Mouse (Mus musculus) midbrain, postnatal 0 days (tissue): ENCODE measurements around the gene Lancl1. TPM values are rescaled to one million over a fixed set of nuclear protein-coding genes. Genes with fewer than 3 reads are reported as not detected.

Experiments
- ATAC-seq: fragments of 200-750 bp; cut with Nextera tagmentation; 2 replicates; pipeline ENCODE4 v1.8.0; 2017; ENCODE audit warnings: moderate number of reproducible peaks, mild to moderate bottlenecking, moderate TSS enrichment, moderate library complexity; ENCODE audit not compliant: low FRiP score
- DNase-seq: peaks from one replicate; pipeline ENCODE4 v3.0.0-alpha.2; 2015; ENCODE audit warnings: low spot score
- H3K27ac ChIP-seq: fragments of 300-500 bp; sonication (generic); 2 replicates; pipeline ENCODE4 v1.5.1; 2014; ENCODE audit warnings: low read depth, mild to moderate bottlenecking, low read length, mixed read lengths
- H3K27me3 ChIP-seq: fragments of 300-500 bp; sonication (generic); 2 replicates; pipeline ENCODE4 v1.6.1; 2014; ENCODE audit warnings: low read length, control low read depth, mixed read lengths; ENCODE audit not compliant: insufficient read depth
- H3K36me3 ChIP-seq: fragments of 300-500 bp; sonication (generic); 2 replicates; pipeline ENCODE4 v1.6.1; 2014; ENCODE audit warnings: low read length, control low read depth, mixed read lengths; ENCODE audit not compliant: insufficient read depth
- H3K4me1 ChIP-seq: fragments of 300-500 bp; sonication (generic); 2 replicates; pipeline ENCODE4 v1.6.1; 2014; ENCODE audit warnings: mild to moderate bottlenecking, control low read depth, antibody characterized with exemption, low read length, mixed read lengths; ENCODE audit not compliant: insufficient read depth
- H3K4me2 ChIP-seq: fragments of 300-500 bp; sonication (generic); 2 replicates; pipeline ENCODE4 v1.6.1; 2014; ENCODE audit warnings: low read depth, mild to moderate bottlenecking, low read length, mixed read lengths; ENCODE audit not compliant: poor library complexity, severe bottlenecking
- H3K4me3 ChIP-seq: fragments of 300-500 bp; sonication (generic); 2 replicates; pipeline ENCODE4 v1.5.1; 2014; ENCODE audit warnings: low read depth, mild to moderate bottlenecking, low read length, moderate library complexity
- H3K9ac ChIP-seq: fragments of 300-500 bp; sonication (generic); replicated peaks from 2 replicates; pipeline ENCODE4 v1.6.1; 2014; ENCODE audit warnings: mild to moderate bottlenecking, low read length, moderate library complexity, mixed read lengths; ENCODE audit not compliant: poor library complexity, severe bottlenecking
- H3K9me3 ChIP-seq: fragments of 300-500 bp; sonication (generic); 2 replicates; pipeline ENCODE4 v1.6.1; 2016; ENCODE audit warnings: low read length, control low read depth
- CTCF ChIP-seq: IDR thresholded peaks from 2 replicates; pipeline ENCODE4 v1.5.1; 2016; ENCODE audit warnings: antibody characterized with exemption, mild to moderate bottlenecking
- WGBS: fragments of 180-500 bp; shearing (Covaris S2); extraction: QIAGEN DNeasy Blood & Tissue Kit; methylation state at CpG from one replicate; pipeline ENCODE4 v1.1.7; 2014; 5-methylcytosine and 5-hydroxymethylcytosine counted together
- polyA plus RNA-seq: library from polyadenylated mRNA; unstranded; fragments of >200 nt; fragmentation: Nextera tagmentation; extraction: Ambion mirVana; gene quantifications from 2 replicates; pipeline ENCODE4 v1.2.1, GENCODE M21; 2015
- total RNA-seq: library from RNA; depleted of rRNA; stranded (reverse); fragments of >200 nt; gene quantifications from 2 replicates; pipeline ENCODE4 v1.2.3, GENCODE M21; 2014; rRNA removed

Lancl1 gene
- total and polyA plus RNA-seq, 2 experiments from 2014 or later = 127 to 187 TPM

DNA sequence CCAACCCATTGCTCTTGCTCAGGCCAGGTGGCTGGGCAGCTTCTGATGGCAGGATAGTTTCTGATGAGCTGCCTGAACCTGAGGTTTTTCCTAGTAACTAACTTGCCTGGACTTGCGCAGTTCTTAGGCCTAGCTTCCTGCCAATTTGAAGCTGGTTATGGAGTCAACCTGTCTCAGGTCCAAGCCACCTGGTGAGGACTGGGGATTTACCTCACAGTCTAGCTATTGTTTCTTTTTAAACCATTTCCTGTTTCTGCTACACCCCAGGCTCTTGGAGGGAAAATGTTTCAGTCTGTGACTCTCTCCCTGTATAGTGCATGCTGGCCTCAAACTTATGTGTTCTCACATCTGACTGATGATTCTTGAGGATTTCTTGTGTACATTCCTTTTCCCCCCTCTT, 58.5 kb downstream of the Lancl1 start:
- TF ChIP-seq CTCF = no peak
- Histone ChIP-seq H3K9me3 (no peaks in the 10 kb centered on the region), H3K9ac (no peak overlapping the region), H3K4me2 (no peak overlapping the region), H3K27ac (no peak overlapping the region), H3K4me1 (no peaks in the 10 kb centered on the region), H3K4me3 (no peak overlapping the region), H3K27me3 (no peaks in the 10 kb centered on the region), H3K36me3 (no peaks in the 10 kb centered on the region)
- WGBS = 100% methylated on average over 1 of the region's 1 CpGs
- DNase-seq (no peak), ATAC-seq (no peak)

DNA sequence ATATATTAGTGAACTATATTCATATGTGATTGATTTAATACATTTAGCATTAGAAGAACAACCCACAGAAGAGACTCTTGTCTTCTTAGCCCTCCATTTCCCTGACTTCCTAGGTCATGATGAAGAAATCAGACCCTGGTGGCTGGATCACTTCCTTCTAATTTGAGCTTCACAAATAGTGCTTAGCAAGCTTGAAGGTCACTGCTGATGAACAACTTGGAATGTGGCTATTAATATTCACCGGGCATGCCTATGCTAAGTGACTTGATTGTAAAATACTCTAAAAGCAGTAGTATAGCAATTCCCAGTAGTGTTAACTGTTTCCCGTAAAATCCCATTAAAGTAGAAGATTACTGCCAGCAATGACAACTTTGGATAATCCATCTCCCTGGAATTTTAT, 63.2 kb downstream of the Lancl1 start:
- 71% methylated on average over 2 of the region's 2 CpGs for WGBS
- no peak overlapping the region for H3K4me3 ChIP-seq
- no peak overlapping the region for H3K9ac ChIP-seq
- H3K36me3 ChIP-seq = no peaks in the 10 kb centered on the region
- no peak for ATAC-seq
- no peak overlapping the region for H3K27ac ChIP-seq
- no peak for TF ChIP-seq CTCF
- no peaks in the 10 kb centered on the region for H3K9me3 ChIP-seq
- no peak overlapping the region for H3K4me2 ChIP-seq
- H3K27me3 ChIP-seq = no peaks in the 10 kb centered on the region
- H3K4me1 ChIP-seq = no peaks in the 10 kb centered on the region
- no peak for DNase-seq

GRCm38 (mm10) chr1:66964857-66965256, 73.8 kb downstream of the Lancl1 start:
- ATAC-seq (no peak), DNase-seq (no peak)
- Histone ChIP-seq H3K36me3 (no peaks in the 10 kb centered on the region), H3K9ac (no peak overlapping the region), H3K9me3 (no peaks in the 10 kb centered on the region), H3K27ac (no peak overlapping the region), H3K4me3 (no peak overlapping the region), H3K4me2 (no peak overlapping the region), H3K4me1 (no peaks in the 10 kb centered on the region), H3K27me3 (no peaks in the 10 kb centered on the region)
- WGBS = 81% methylated on average over 4 of the region's 4 CpGs
- no peak for TF ChIP-seq CTCF

DNA sequence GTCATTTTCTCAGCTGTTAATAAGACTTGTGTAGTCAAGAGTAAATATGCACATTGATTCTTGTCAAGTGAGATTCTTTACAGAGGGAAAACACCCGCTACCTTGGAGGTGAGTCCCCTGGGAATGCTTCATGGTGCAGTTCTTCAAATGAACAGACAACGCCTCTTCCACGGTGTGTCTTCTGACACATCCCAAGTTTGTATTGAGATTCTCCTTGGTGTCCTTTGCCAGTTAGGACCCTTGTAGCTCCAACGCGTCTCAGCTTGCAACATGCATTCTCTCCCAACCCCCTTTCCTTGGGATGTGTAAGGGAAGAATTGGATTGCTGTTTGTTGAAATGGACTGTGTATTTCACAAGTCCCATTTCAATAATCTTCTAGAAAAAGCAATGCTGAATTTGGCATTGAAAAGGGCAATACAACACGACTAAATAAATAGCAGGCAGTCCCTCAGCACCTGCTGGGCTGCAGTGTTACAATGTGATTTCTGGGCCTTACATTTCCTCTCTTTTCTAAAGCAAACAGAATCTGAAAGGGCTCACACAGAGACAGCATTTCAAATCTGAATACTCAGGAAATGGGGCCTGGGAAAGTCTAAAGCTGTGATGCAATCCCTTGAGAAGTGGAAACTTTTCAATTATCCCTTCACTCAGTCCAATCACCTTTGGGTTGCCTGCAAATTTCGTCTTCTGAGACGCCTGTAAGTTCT, 78.0 kb downstream of the Lancl1 start:
- TF ChIP-seq CTCF = no peak
- Histone ChIP-seq H3K4me3 (no peak overlapping the region), H3K9me3 (peaks cover 5% of the 10 kb centered on the region; the same call in 1 of the 2 replicates), H3K9ac (no peak overlapping the region), H3K27me3 (no peaks in the 10 kb centered on the region), H3K36me3 (no peaks in the 10 kb centered on the region), H3K4me2 (no peak overlapping the region), H3K27ac (no peak overlapping the region), H3K4me1 (no peaks in the 10 kb centered on the region)
- WGBS = 46% methylated on average over 8 of the region's 8 CpGs
- peak; percentile 12 for DNase-seq
- no peak for ATAC-seq

DNA sequence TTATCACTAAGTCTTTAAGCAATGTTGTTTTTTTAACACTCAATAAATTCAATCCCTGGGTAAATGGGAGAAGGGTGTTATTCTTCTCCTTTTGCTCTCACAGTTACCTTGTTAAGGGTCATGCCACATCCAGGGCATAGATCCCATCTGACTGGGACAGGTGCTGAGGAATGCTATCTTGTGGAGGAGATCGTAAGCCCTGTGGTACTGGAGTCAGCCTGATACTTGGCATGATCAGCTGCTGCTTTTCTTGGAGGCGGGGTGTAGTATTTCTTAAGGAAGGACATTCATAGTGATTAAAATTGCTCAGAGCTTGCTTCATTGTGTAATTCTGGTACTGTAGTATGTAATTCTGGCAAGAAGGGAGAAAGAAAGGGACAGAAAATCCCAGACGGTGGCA, 81.3 kb downstream of the Lancl1 start:
- TF ChIP-seq CTCF = no peak
- 93% methylated on average over 3 of the region's 3 CpGs for WGBS
- no peak for ATAC-seq

DNA sequence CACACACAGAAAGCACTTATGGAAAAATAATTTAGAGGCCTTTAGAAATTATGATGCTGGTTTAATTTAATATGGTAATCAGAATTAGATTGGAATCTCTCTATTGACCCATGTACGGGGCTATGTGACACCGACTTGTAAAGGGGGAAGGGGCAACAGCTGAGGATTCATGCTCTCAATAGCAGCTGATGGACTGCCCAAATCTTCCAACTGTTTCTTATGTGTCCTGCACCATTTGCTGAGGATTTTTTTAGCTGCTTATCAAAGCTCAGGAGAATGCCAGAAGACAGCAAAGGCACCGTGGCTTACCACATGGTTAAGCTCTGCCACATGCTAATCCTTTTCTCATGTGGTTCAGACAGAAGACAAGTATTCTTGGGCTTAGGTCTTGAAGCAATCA, 87.6 kb downstream of the Lancl1 start:
- H3K27ac ChIP-seq = no peak overlapping the region
- 78% methylated on average over 3 of the region's 3 CpGs for whole genome bisulfite sequencing
- ATAC-seq (no peak), DNase-seq (no peak)
- no peaks in the 10 kb centered on the region for H3K4me1 ChIP-seq
- TF ChIP-seq CTCF = no peak
- H3K27me3 ChIP-seq = no peaks in the 10 kb centered on the region
- H3K36me3 ChIP-seq = no peaks in the 10 kb centered on the region
- no peak overlapping the region for H3K9ac ChIP-seq
- peaks cover 5% of the 10 kb centered on the region; the same call in 1 of the 2 replicates for H3K9me3 ChIP-seq
- H3K4me3 ChIP-seq = no peak overlapping the region
- H3K4me2 ChIP-seq = no peak overlapping the region

More for the DNA sequence above, 81.3 kb downstream of the Lancl1 start:
- Histone ChIP-seq H3K27ac (no peak overlapping the region), H3K27me3 (no peaks in the 10 kb centered on the region), H3K4me2 (no peak overlapping the region), H3K36me3 (no peaks in the 10 kb centered on the region), H3K9ac (no peak overlapping the region), H3K4me3 (no peak overlapping the region), H3K9me3 (peaks cover 7% of the 10 kb centered on the region; the same call in 1 of the 2 replicates), H3K4me1 (no peaks in the 10 kb centered on the region)
- no peak for DNase-seq

Other genes starting within 250 kb of the Lancl1 start
- 20.8 and 20.9 TPM in 2 replicates for gene Kansl1l, start 221.3 kb downstream of the Lancl1 start, total RNA-seq
- gene Kansl1l, start 221.3 kb downstream of the Lancl1 start, polyA plus RNA-seq = 7.2 and 9.7 TPM in 2 replicates
- 5.4 and 5.8 TPM in 2 replicates for gene Acadl, start 175.6 kb downstream of the Lancl1 start, total RNA-seq
- 55.4 and 59.5 TPM in 2 replicates for gene Acadl, start 175.6 kb downstream of the Lancl1 start, polyA plus RNA-seq
- gene Myl1, start 93.5 kb downstream of the Lancl1 start, total RNA-seq = 0.38 and 2.6 TPM in 2 replicates
- gene Myl1, start 93.5 kb downstream of the Lancl1 start, polyA plus RNA-seq = 0.43 and 1.3 TPM in 2 replicates
- 0.33 and 0.71 TPM in 2 replicates for gene Cps1, start 84.2 kb upstream of the Lancl1 start, total RNA-seq
- gene Cps1, start 84.2 kb upstream of the Lancl1 start, polyA plus RNA-seq = 0.33 and 0.37 TPM in 2 replicates